Mouse (Mus musculus) heart, embryonic 11.5 days (tissue): Measurements from ENCODE around the gene Mvd. TPM values are rescaled to one million over a fixed set of nuclear protein-coding genes. Genes with fewer than 3 reads are reported as not detected.
A peak's percentile ranks its signal among the peaks of the same experiment; 100 is the strongest.

ENCODE experiments used
- ATAC-seq: fragments of 200-750 bp; cut with Nextera tagmentation; replicated peaks from 2 replicates; pipeline ENCODE4 v1.8.0; 2017; ENCODE audit warnings: moderate library complexity; ENCODE audit not compliant: insufficient number of reproducible peaks, low FRiP score, low TSS enrichment
- H3K27ac ChIP-seq: fragments of 300-500 bp; sonication (generic); 2 replicates; pipeline ENCODE4 v1.5.1; 2014; ENCODE audit warnings: mild to moderate bottlenecking, low read depth, low read length
- H3K27me3 ChIP-seq: fragments of 300-500 bp; sonication (generic); 2 replicates; pipeline ENCODE4 v1.6.1; 2014; ENCODE audit warnings: mild to moderate bottlenecking, low read length, mixed read lengths; ENCODE audit not compliant: control insufficient read depth, insufficient read depth
- H3K36me3 ChIP-seq: fragments of 300-500 bp; sonication (generic); 2 replicates; pipeline ENCODE4 v1.6.1; 2014; ENCODE audit warnings: mild to moderate bottlenecking, low read length, moderate library complexity, mixed read lengths; ENCODE audit not compliant: control insufficient read depth, insufficient read depth
- H3K4me1 ChIP-seq: fragments of 300-500 bp; sonication (generic); 2 replicates; pipeline ENCODE4 v1.6.1; 2014; ENCODE audit warnings: low read length; ENCODE audit not compliant: control insufficient read depth, insufficient read depth
- H3K4me2 ChIP-seq: fragments of 300-500 bp; sonication (generic); 2 replicates; pipeline ENCODE4 v1.6.1; 2014; ENCODE audit warnings: mild to moderate bottlenecking, moderate library complexity
- H3K4me3 ChIP-seq: fragments of 300-500 bp; sonication (generic); 2 replicates; pipeline ENCODE4 v1.5.1; 2014; ENCODE audit warnings: low read depth, low read length
- H3K9ac ChIP-seq: fragments of 300-500 bp; sonication (generic); 2 replicates; pipeline ENCODE4 v1.6.1; 2014; ENCODE audit warnings: mild to moderate bottlenecking, low read depth, low read length, moderate library complexity
- H3K9me3 ChIP-seq: fragments of 300-500 bp; sonication (generic); replicated peaks from 2 replicates; pipeline ENCODE4 v1.6.1; 2016; ENCODE audit warnings: low read length; ENCODE audit not compliant: control insufficient read depth
- WGBS: fragments of 180-500 bp; shearing (Covaris S2); extraction: QIAGEN DNeasy Blood & Tissue Kit; methylation state at CpG from one replicate; pipeline ENCODE4 v1.1.7; 2014; ENCODE audit not compliant: insufficient replicate concordance; 5-methylcytosine and 5-hydroxymethylcytosine counted together
- polyA plus RNA-seq: library from polyadenylated mRNA; unstranded; fragments of >200 nt; fragmentation: Nextera tagmentation; extraction: Ambion mirVana; gene quantifications from 2 replicates; pipeline ENCODE4 v1.2.1, GENCODE M21; 2014

The Mvd gene
- polyA plus RNA-seq: 28.0 and 29.0 TPM in 2 replicates

DNA sequence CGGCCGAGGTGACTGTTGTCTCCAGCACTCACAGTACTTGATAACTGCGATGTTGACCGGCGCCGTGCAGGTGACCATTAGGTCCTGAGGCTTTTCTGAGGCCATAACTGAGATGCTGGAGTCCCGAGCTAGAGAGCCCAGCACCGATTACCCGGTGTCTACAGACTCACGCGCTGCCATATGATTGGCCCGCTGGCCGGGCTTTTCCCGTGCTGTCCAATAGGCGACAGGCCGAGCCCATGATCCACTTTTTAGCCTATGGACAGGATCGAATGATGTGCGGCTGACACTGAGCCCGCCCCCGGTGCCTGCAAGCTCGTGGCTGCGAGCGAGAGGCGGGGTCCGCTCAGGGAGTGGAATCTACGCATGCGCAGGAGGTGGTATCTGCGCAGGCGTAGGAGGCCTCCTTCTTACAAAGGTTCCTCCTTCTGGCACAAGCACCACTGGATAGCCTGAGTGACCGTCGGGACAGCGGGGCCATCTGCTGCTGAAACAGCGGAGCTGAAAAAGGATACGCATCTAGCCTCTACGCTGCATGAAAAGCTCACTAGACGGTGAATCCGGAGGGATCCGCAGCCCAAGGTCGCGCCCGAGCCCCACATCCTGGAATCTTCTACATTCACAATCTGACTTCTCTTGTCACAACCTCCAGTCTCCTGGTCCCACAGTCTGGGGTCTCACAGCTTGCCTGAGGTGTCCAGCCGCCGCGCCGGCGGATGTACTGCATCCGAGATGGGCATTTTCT is at the start of gene Mvd:
Gene Mvd, minus strand, starts transcription at position 161 of the 745 bp plus-strand sequence.
- Histone ChIP-seq H3K27ac (peak within 1 kb of the TSS; percentile 95), H3K36me3 (peaks cover 5% of the 10 kb centered on the region; the same call in 1 of the 2 replicates), H3K27me3 (no peaks in the 10 kb centered on the region), H3K9ac (peak within 1 kb of the TSS; percentile 80), H3K4me2 (peak within 1 kb of the TSS; percentile 86), H3K4me1 (peaks cover 22% of the 10 kb centered on the region), H3K4me3 (peak within 1 kb of the TSS; percentile 61), H3K9me3 (no peaks in the 10 kb centered on the region)
- ATAC-seq: peak; percentile 95
- WGBS: under 1% methylated on average over 47 of the region's 47 CpGs

GRCm38 (mm10) chr8:122488387-122488786 is 45.2 kb upstream of the Mvd start:
- no peaks in the 10 kb centered on the region for H3K9me3 ChIP-seq
- no peaks in the 10 kb centered on the region for H3K4me1 ChIP-seq
- ATAC-seq: no peak
- H3K27ac ChIP-seq: no peak overlapping the region
- H3K4me2 ChIP-seq: no peak overlapping the region
- H3K9ac ChIP-seq: no peak overlapping the region
- 93% methylated on average over 9 of the region's 9 CpGs for WGBS
- no peak overlapping the region for H3K4me3 ChIP-seq
- H3K27me3 ChIP-seq: no peaks in the 10 kb centered on the region
- peaks cover 64% of the 10 kb centered on the region for H3K36me3 ChIP-seq

DNA sequence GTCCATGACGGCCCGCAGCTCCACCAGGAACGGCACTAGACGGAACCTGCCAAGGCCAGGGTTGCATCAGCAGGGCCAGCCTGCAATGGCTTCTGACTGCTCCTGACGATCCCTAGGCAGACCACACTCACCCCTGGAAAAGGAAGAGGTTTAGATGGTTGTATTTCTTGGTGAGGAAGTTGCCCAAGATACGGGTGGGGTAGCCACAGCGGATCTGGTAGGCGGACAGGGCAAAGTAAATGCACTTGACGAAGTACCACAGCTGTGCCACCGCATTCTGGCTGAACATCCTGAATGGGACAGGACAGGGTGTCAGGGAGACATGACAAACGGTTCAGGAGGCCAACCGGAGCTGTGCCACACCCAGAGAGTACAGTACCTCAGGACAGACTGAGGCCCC is 41.6 kb upstream of the Mvd start:
- WGBS: 87% methylated on average over 12 of the region's 12 CpGs
- Histone ChIP-seq H3K9me3 (no peaks in the 10 kb centered on the region), H3K4me2 (no peak overlapping the region), H3K36me3 (peaks cover 69% of the 10 kb centered on the region), H3K4me3 (no peak overlapping the region), H3K4me1 (no peaks in the 10 kb centered on the region), H3K27me3 (no peaks in the 10 kb centered on the region), H3K9ac (no peak overlapping the region), H3K27ac (no peak overlapping the region)
- ATAC-seq: no peak

DNA sequence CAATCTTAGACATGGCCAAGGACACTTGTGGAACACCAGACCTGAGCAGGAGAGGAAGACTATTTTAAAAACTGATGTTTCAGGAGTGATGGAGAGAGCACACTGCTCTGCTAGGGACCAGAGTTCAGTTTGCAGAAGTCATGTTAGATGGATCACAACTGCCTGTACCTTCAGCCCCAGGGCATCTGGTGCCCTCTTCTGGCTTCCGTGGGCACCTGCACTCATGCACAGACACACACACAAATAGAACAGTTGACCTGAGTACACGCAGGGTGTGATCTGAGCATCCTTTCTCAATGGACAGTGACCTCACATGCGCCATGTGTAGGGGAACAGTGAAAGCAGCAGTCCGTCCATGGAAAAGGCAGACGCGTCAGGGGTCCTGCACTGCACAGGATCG is 40.7 kb upstream of the Mvd start:
- no peak for ATAC-seq
- Histone ChIP-seq H3K27ac (no peak overlapping the region), H3K4me2 (no peak overlapping the region), H3K4me1 (no peaks in the 10 kb centered on the region), H3K9me3 (no peaks in the 10 kb centered on the region), H3K27me3 (no peaks in the 10 kb centered on the region), H3K9ac (no peak overlapping the region), H3K36me3 (peaks cover 60% of the 10 kb centered on the region), H3K4me3 (no peak overlapping the region)
- 95% methylated on average over 7 of the region's 7 CpGs for WGBS

DNA sequence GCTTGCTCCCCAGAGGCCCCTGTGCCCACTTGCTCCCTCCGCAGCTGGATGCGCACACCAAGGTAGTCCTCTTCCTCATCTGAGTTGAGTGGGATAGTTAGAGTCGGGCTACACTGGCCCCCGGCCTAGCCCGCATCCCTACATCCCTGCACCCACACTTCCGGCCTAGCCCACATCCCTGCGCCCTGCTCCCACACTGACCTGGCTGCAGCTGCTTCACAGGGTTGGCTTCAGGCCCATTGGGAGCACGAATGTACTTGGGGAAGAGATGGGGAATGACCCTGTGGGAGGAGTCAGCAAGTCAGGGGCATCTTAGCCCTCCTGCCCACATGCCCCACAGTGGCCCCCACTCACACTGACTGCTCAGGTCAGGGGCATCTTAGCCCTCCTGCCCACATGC is 39.2 kb upstream of the Mvd start:
- no peaks in the 10 kb centered on the region for H3K27me3 ChIP-seq
- H3K4me3 ChIP-seq: no peak overlapping the region
- no peaks in the 10 kb centered on the region for H3K9me3 ChIP-seq
- WGBS: 98% methylated on average over 8 of the region's 8 CpGs
- H3K4me2 ChIP-seq: no peak overlapping the region
- no peak overlapping the region for H3K9ac ChIP-seq
- no peak overlapping the region for H3K27ac ChIP-seq
- peaks cover 62% of the 10 kb centered on the region for H3K36me3 ChIP-seq
- no peaks in the 10 kb centered on the region for H3K4me1 ChIP-seq
- ATAC-seq: no peak

GRCm38 (mm10) chr8:122475580-122476320 is 32.5 kb upstream of the Mvd start, which contains the start of the genes Rnf166 and Ctu2:
Gene Rnf166 (minus strand): TSS chr8:122476064.
Gene Ctu2 (plus strand): TSS chr8:122476143.
- H3K9me3 ChIP-seq: no peaks in the 10 kb centered on the region
- peaks cover 12% of the 10 kb centered on the region for H3K4me1 ChIP-seq
- H3K9ac ChIP-seq: peak within 1 kb of the TSS; percentile 93
- peak; percentile 86 for ATAC-seq
- peak within 1 kb of the TSS; percentile 84 for H3K27ac ChIP-seq
- H3K4me2 ChIP-seq: peak within 1 kb of the TSS; percentile 95
- peaks cover 7% of the 10 kb centered on the region for H3K36me3 ChIP-seq
- H3K27me3 ChIP-seq: no peaks in the 10 kb centered on the region
- under 1% methylated on average over 80 of the region's 103 CpGs for WGBS
- peak within 1 kb of the TSS; percentile 100 for H3K4me3 ChIP-seq

DNA sequence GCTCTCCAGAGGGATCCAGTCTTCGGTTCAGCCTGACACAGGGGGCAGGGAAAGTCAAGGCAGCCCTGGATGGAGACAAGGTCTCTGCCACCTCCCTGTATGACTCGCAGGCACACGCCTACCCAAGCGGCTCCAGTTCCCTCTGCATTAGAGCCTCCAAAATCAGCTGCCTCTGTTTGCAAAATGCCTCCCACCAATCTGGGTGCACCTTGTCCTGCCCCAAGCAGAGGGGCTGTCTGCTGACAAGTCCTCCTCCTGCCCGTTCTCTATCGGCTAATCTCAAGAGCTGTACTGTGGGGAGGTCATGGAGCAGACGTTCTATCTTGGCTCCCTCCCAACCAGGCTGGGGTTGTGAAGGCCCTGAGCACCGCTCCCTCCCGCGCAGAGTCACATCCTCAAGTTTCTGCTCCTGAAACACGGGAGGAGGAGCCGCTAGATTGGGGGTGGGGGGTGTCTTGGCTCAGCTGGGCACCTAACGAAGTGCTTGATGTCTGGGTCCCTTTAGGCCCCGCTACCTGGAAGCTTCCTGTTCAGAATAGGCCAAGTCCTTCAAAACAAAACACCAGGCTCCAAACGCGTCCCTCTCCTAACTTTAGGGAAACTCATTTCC is 31.8 kb upstream of the Mvd start:
- Histone ChIP-seq H3K9ac (peak overlapping the region; percentile 93), H3K4me2 (peak overlapping the region; percentile 95), H3K36me3 (peaks cover 6% of the 10 kb centered on the region; the same call in 1 of the 2 replicates), H3K9me3 (no peaks in the 10 kb centered on the region), H3K27me3 (no peaks in the 10 kb centered on the region), H3K4me3 (peak overlapping the region; percentile 100), H3K4me1 (peaks cover 12% of the 10 kb centered on the region), H3K27ac (peak overlapping the region; percentile 84)
- WGBS: 7% methylated on average over 16 of the region's 16 CpGs
- ATAC-seq: no peak; the same call in 1 of the 2 replicates

GRCm38 (mm10) chr8:122473911-122474421 is 30.7 kb upstream of the Mvd start:
- H3K4me2 ChIP-seq: no peak overlapping the region
- H3K27me3 ChIP-seq: no peaks in the 10 kb centered on the region
- no peak overlapping the region for H3K27ac ChIP-seq
- no peak overlapping the region for H3K9ac ChIP-seq
- H3K4me3 ChIP-seq: no peak overlapping the region
- H3K9me3 ChIP-seq: no peaks in the 10 kb centered on the region
- 85% methylated on average over 8 of the region's 8 CpGs for WGBS
- no peak for ATAC-seq
- H3K4me1 ChIP-seq: peaks cover 12% of the 10 kb centered on the region
- H3K36me3 ChIP-seq: peaks cover 6% of the 10 kb centered on the region
